Mouse (Mus musculus) neural tube, postnatal 0 days (tissue): ENCODE data around the gene Bpifc. TPM values are rescaled to one million over a fixed set of nuclear protein-coding genes. Genes with fewer than 3 reads are reported as not detected.

Experiments
- polyA plus RNA-seq: library from polyadenylated mRNA; unstranded; fragments of >200 nt; fragmentation: Nextera tagmentation; extraction: Ambion mirVana; gene quantifications from 2 replicates; pipeline ENCODE4 v1.2.1, GENCODE M21; 2015

The Bpifc gene
- polyA plus RNA-seq, result 0.48 and 0.75 TPM in 2 replicates

DNA sequence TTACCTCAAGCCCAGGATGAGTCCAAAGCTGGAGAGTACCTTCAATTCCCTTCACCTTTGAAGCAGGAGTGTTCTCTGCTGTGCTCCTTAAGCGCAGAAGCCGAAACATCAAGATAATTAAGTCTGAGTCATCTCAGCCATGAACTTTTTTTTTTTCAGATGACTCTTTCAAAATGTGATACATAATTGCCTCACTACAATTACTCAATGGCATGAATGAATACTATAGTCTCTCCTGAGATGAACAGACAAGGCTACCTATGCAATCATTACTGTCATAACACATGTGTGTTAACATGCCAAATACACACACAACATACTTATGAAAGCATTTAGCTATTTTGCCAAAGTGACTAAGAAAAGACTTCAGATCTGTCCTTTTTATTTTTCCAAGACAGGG, at the start of gene Bpifc:
Gene Bpifc, minus strand, starts transcription at position 115 of the 400 bp plus-strand sequence.

DNA sequence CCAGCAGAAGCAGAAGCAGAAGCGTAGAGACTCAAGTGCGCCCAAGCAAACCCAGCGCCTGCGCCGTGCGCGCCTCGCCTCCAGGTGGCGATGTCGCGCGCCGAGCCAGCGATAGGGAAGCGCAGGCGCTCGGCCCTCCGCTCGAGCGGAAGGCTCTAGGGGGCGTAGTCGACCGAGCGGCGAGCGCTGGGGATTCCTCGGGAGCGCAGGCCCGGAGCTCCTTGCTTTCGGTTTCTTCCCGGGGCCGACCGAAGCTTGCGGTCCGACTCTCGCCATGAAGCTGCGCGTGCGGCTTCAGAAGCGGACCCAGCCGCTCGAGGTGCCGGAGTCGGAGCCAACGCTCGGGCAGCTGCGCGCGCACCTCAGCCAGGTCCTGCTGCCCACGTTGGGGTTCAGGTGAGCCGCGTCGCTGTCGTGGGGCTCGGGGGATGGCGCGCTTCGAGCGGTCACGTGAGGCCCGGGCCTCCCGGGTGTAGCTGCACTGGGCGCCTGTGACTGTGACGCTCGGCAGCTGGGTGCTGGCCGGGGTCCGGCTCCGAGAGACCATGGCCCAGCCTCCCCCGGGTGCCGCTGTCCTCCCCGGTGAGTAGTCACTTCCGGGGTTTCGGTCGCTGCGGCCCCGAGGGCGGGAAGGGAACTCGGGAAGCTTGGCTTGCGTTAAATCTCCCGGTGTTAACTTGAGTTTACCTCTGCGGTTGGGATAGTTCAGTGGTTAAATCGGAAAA, 10.2 kb upstream of the Bpifc start, which contains the start of gene Fbxo7:
Gene Fbxo7, plus strand, starts transcription at position 224 of the 725 bp plus-strand sequence.

DNA sequence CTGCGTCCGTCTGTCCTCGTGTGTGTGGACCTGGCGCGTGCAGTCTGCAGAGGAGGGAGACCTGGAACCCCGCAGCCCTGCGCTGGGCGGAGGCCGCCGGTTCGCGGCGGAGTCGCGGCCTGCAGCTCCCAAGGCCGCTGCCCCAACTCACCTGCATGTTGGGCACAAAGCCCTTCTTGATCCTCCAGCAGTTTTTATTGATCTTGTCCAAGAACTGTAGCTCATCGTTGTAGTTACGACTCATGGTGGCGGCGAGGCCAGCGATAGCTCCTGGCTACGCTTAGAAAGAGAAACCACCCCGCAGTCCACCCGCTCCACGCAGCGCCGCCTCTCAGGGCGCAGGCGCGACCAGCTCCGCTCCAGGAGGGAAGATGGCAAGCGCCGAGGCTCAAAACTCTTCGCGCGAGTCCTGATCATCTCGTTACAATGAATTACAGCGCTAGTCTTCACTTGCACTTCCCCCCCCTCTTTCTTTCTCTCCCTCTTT, 54.2 kb downstream of the Bpifc start, which contains the start of gene Rtcb:
Gene Rtcb, minus strand, starts transcription at position 360 of the 487 bp plus-strand sequence.

DNA sequence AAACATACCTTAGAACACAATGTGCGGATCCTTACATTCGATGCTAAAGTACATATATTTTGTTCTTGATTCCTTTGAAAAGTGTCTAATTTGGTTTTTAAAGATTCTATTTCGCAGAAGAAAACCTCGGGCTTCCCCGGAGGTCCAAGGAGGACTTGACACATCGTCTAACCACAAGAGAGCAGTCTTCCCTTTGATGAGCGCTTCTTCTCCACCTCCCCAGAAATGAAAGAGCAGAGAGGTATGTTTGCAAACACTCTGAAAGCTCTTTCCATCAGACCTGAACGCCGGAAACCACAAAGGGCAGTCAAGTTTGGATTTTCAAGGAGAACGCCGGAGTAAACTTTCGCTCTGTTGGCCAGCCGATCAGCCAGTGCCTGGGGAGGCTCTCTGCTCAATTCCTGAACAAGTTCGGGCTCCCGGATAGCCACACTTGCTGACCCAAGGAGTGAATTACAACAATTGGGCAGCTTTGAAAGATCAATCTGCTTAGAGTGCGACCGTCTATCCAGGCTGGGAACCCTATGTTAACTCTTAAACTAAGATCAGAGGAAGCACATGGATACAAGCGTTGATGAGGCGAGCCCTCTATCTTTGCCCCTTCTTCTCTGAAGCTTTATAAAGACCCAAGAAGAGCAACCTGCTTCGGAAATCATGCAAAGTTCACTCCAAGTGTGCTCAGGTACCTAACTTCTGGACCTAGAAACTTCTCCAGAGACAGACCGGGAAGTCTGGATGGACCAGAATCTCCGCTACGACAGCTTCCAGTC, 83.8 kb downstream of the Bpifc start, which contains the start of gene Ascl4:
Gene Ascl4, plus strand, starts transcription at position 6 of the 770 bp plus-strand sequence.

DNA sequence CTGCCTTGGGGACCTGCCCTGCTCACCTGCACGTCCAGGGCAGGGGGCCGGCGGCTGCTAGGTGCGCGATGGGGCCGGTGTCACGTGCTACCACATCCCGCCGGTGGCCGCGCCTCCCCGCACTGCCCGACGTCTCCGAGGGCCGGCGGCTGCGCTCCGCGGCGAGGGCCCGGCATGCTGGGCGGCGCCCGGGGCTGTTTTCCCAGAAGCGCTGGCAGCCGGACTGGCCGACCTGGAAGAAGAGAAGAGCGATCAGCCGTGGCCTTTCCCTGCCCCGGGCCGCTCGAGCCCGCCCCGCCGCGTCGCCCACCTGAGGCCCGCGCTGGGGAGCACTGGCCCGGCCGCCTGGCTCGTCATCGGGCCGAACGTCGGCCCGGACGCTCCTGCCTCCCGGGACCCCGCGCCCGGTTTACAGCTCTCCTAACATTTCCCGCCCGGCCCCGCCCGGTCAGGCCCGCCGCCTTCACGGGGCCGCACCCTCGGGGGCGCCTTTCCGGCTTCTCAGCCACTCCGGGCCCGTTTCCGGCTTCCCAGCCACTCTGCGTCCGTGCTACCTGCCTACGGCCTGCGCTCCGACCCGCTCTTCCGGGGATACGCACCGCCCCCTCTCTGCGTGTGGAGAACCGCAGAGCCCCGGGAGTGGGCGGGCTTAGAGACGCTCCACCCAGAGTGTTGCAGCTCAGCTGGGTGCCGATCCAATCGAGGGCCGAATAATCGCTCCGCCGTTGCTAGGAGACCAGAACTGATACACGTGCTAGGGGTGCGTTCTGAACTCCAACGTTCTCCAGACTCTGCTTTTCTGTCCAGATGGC, 95.0 kb downstream of the Bpifc start, which contains the start of gene Prdm4:
Gene Prdm4, minus strand, starts transcription at position 645 of the 812 bp plus-strand sequence.

Other genes starting within 250 kb of the Bpifc start
- gene Pwp1, start 182.4 kb downstream of the Bpifc start, polyA plus RNA-seq, result 47.5 and 47.8 TPM in 2 replicates
- gene Prdm4, start 94.8 kb downstream of the Bpifc start, polyA plus RNA-seq, result 14.1 and 14.4 TPM in 2 replicates
- 0.22 and 0.29 TPM in 2 replicates for gene Ascl4, start 84.2 kb downstream of the Bpifc start, polyA plus RNA-seq
- 136 and 138 TPM in 2 replicates for gene Rtcb, start 54.1 kb downstream of the Bpifc start, polyA plus RNA-seq
- 32.6 and 36.2 TPM in 2 replicates for gene Fbxo7, start 10.1 kb upstream of the Bpifc start, polyA plus RNA-seq